Mouse (Mus musculus): ENCODE results near the gene Arid5b.

Gene Arid5b

DNA sequence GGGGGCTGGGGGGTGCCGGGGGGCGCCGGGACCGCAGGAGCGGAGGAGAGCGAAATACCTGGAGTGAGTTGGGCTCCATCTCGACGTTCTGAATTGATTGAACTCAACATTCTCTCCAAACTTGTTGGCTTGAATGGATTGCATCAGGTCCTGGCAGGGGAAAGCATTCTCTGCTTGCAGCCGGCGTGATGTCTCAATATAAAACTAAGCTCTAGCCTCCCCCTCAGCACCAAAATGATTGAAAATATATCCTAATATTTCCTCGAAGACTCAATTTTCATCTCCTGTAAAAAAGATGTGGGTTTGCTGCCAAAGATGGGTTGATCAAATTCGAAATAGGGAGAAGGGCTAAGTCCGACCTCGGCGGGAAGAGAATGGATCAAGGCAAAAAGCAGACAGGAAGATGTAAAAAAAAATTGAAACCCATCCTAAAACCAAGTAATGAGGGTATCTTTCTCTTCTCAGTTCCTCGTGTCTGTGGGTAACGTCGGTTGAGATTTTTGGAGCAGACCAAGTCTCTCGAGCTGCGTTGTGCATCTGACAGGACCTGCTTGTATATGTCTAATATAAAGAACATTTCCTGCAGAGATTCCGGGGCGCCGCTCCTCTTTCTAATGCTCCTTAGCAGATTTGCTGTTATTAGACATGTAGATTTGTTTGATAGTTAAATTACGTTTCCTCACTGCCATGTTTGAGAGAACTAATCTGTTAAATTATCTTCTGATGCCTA is at the start of gene Arid5b:
Arid5b (minus strand) TSS at position 109 of the 730 bp plus-strand sequence.
- DNase-seq (ENCODE audit: extremely low spot score) = peak; percentile 79

DNA sequence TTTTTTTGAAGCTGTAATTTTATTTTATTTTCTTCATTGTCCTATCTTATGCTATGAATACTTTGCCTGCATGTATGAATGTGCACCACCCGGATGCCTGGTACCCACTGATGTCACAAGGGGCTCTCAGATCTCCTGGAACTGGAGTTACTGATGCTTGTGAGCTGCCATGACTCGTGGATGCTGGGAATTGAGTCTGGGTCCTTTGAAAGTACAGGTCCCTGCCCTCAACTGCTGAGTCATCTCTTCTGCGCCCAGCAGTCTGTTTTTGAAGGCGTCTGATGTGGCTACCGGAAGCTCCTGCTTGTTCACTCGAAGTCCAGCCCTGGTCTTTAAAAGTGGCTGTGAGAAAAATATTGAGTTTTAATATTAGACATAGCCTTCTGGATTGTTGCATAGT is 46.8 kb upstream of the Arid5b start:
- no peak for DNase-seq (ENCODE audit: extremely low spot score)

DNA sequence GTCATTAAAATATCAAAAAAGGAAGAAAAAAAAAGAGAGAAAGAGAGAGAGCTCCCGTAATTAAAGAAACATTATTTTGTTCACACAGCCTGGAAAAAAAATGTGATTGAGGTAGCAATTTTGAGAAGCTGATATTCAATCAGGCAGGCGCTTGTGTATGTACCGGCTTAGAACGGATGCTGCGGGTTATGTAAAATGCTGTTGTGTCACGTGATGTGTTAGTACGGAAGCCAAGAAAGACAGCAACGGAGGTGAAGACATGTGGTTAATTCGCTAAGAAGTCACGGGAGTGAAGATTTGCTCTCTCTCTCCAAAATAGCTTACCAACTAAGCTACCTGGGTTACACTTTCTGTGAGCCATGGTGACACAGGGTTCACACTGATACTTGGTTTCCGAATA is 45.5 kb upstream of the Arid5b start:
- DNase-seq (ENCODE audit: extremely low spot score) = no peak

DNA sequence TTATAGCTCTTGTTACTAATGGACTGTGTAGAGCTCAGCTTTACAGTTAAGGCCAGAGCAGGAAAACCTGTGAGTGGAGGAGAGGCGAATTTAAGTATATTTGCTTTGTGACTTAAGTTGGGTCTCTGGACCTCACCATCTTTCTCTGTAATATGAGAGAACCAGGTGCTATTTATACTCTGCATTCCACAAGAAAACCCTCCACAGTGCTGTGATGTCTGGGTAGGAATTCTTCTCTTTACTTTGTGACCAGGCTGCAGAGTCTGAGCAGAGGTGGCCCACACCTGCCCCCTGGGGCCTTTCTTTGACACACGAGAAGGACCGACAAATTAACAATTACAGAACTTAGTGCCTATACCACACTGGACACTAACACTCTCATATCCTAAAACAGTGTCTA is 44.6 kb upstream of the Arid5b start:
- no peak for DNase-seq (ENCODE audit: extremely low spot score)

DNA sequence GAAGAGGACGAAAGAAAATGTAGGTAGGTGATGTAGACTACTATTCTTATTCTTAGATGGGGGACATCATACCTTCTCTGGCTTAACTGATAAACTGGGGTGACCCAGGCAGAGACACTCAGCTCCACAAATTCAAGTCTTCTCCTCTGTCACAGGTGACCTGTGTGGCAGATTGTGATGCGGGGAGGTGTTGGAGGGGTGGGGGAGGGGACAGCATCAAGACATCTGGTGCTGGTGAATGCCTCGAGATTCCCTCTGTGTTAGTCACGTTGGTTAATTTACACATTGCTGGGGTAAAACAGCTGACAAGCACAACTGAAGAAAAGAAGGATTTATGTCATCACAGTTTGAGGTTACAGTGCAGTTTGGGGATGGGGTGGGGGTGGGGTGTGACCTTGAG is 42.4 kb upstream of the Arid5b start:
- DNase-seq (ENCODE audit: extremely low spot score) = no peak

DNA sequence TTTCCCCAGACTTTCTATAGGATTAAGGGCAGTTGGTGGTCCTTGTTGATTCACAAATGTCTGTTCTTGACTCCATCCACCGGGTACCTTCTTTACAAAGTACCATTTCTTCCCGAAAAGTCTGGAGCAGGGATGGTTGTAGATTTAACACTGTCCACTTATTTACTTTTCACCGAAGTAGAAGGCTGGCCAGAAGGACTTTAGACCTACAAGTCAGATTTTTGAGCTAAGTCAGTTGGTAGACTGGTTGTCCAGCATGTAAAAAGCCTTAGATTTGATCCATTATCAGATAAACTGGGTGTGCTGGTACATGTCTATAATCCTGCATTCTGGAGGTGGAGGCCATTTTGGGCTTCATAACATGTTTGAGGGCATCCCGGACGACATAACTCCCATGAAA is 42.0 kb upstream of the Arid5b start:
- DNase-seq (ENCODE audit: extremely low spot score) = no peak

DNA sequence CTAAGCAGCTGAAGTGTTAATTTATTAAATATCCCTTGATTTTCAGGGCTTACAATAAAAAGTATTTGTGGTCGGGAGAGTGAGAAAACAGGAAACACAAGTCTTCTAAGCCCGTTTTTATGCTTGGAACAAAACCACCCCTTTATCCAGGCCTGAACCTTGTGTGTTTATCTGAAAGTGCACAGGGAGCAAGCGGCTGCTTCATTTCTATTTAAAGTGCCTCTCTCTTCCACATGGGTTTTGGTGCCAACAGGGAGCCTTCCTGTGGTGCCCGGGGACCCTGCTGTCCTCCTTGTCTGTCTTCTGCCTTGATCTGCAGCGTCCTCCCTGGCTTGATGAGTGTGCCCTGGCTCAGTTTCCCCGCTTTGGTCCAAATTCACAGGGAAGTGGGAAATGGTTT is 40.9 kb upstream of the Arid5b start:
- DNase-seq (ENCODE audit: extremely low spot score) = no peak

DNA sequence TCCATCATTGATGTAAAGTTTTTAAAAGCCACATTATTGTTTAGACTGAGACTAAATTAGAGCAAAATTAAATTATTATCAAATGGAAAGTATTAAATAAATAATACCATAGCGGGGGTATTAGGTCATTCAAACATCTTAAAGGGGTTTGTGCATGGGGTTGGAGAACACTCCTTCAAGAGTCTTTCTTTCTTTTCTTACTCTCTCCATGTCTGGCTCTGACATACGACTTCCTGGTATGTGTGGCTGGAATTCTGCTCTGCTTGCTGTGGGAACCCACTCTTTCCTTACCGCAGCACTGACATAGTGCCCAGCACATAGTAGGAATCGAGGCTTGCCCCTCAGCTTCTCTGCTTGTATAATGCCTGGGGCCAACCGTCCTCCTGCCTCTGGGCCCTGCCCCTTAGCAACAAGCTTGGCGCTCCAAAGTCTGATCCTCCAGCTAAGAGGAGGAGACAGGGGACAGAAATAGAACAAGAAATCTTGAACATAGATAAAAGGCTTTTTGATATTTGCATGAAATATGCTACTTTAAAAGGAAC is 40.0 kb upstream of the Arid5b start:
- DNase-seq (ENCODE audit: extremely low spot score) = no peak

DNA sequence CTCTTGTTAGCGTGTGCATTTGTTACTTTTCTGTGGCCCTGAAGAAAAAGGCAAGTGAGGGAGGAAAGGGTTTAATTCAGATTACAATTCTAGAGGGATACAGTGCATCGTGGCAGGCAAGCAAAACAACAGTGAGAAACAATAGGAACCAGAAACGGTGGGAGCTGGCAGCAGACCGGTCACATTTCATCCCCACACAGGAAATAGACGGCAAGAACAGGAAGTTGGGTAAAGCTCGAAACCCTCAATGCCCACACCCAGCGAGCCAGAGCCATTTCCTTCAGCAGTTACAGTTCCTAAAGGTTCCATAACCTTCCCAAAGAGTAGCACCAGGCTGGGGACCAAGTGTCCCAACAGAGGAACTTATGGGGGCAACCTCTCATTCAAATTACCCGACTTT is 34.2 kb upstream of the Arid5b start:
- DNase-seq (ENCODE audit: extremely low spot score) = no peak

DNA sequence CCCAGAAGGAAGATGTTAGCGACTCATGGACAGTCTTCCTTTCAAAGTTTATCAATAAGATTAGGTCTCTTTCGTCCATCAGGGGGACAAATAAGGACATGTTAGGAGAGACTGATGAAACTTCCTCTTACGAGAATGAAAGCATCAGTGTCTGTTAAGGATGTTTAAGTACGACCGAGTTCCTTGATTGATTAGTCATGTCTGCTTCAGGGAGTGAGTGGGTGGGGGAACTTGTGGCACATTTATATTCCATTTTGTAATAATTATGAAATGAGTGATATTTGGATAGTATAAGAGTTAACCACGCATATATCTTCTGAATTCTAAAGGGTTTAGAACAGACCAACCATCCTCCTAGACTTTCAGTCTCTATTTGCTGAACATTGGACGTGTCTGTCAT is 22.5 kb upstream of the Arid5b start:
- DNase-seq (ENCODE audit: extremely low spot score) = no peak

DNA sequence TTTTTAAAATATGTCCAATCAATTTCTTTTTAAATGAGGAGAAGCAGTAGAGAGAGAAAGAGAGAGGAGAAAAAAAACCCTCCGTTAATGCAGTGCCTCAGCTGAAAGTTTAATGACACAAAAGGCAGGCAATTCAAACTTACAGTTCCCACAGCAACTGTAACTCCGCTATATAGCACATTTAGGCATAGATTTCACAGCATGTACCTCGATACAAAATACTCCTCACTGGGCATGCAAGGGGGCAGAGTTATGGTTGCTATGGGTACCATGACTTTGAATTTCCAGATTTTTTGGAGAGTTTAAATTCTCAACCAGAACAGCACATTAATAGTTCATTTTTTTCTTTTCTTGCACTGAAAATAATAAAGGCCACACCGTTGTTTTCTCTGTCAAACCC is 10.9 kb upstream of the Arid5b start:
- DNase-seq (ENCODE audit: extremely low spot score) = no peak

DNA sequence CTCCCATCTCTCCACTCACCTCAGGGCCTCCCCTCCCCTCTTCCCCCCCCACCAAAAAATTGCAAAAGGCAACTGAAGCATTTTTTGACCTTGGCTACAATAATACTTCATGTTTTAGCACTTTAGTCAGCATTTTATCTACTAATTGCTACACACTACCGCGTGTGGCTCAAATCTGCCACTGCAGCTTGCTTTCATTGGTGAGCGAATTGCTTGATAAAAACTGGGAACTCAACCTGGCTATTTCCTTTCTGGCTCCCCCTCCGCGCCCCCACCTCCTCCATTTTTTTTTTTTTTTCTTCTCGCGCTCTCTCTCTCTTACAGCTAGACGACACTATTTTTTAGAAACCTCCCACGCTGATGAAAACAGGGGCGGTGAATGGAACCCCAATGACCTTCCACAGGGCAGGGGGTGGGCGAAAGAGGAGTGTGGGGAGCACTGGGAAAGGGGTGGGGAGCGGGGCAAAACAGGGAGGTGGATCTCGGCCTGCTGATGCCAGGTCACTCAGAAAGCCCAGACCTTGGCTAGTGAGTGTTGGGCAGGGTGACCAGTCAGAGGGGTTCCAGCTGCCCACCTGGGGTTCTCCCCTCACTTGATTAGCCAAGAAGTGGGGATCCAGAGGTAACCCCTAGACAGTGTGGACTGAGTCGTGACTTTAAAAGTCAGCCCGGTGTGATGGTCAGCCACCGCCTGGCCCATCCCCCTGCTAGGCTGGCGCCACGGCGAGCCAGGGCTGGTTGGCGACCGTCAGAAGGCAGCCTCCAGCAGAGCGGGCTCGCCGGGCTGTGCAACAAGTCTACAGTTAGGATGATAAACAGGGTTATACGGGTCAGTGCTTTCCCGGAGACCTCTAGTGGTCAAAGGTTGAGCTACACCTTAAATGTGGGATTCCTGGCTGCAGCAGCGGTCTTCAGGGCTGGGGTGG is 4.2 kb upstream of the Arid5b start:
- peak; percentile 90 for DNase-seq (ENCODE audit: extremely low spot score)

DNA sequence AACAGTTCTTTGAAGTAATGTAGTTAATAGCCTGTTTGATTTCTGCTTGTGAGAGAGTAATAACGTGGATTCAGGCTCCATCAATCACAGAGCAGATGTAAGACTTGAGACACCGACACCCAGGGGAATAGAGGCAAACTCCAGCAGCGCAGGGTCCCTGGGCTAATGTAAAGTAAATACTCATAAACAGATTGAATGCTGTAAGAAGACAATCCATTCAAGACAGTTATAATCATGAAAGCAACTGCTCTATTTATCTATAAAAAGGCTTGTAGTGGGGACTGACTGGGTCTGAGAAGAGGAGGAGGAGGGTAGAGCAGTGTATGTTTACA is 3.2 kb upstream of the Arid5b start:
- peak; percentile 8 for DNase-seq (ENCODE audit: extremely low spot score)

DNA sequence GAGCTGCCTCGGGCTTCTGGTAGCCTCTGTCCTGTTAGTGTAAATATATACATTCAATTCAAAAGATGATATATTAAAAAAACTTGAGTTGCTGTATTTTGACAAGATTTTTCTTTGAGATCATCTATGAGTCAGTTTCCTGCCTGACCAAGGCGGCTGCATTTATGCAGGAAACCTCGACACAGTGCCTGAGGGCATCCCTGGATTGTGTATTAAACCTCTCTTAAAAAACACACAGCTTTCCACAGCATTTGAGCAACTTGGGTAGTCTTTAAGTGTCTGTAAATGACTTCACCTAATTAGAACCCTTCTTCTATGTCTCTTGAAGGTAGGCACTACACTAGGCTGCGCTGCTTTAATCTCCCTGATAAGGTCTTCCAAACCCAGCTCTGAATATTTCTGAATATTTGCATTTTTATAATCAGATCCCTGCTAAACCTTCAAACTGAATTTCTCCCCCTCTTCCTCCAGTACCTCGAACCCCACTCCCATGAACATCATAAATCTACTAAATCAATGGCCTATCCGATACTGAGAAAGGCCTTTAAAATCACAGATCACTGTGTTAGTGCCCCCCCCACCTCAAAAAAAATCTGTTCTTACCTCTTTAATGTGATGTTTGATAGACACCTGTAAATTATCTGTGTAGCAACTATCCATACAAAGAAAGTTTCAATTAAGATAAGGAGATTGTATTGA is 2.7 kb upstream of the Arid5b start:
- DNase-seq (ENCODE audit: extremely low spot score) = peak; percentile 3

DNA sequence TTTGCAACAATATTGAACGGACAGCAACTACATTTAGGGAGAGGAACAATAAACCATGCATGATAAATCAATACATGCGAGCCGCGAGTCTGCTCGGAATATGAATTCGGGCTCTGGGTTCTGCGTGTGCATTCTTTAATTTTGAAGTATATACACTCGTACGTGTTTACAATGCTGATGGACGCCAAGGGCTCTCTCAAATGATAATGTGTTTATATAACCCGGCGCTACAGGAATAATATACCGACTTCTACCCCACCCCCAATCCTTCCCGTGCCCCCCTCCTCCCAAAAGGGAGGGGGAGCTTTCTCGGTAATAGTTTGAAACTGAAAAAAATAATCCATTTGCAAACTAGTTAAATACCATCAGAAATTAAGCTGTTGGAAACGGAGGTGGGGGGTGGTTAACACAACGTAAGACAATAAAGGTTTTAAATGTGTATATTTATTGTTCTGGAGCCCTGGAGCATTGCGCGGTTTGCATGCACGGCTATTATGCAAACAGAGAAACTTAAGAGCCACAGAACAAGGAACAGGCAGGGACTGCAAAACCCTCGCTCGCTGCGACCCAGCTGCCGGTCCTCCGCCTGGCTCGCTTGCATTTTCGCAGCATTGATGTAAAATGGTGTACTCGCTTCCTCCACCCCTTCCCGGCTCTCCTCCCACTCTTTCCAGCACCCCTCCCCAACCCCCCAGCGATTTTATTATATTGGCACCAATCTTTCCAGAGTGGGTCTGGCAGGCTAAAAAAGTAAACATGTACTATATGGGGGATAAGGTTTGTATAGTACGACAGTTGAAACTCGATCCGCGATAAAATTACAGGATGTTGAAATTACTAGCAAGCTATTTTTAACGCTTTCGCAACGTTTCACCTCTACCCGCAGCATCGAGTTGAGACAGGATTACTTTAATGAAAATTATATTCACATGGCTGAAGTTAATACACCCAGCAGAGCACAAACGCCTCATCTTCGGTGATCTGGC is 1.3 kb upstream of the Arid5b start:
- peak; percentile 68 for DNase-seq (ENCODE audit: extremely low spot score)

DNA sequence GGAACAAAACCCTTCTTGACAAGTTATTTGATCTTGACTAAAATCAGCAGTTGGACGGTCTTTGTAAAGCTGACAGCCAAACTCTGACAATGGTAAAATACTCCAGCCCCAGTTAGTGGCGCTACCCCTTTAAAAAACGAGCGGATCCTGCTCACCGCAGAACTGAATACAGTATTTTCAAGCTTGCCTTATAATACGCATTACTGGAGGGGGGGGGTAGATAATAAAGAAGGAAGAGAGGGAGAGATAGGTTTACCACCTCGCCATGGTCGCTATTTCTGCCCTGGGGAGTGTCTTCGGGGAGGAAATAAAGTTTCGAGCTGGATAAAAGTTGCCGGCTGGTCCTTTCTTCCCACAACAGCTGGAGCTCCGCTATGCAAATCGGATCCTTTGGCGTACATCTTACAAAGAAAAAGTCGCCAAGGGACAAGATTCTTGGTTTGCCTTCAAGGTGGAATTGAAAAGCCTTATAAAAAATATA is 829 bp downstream of the Arid5b start:
- peak; percentile 56 for DNase-seq (ENCODE audit: extremely low spot score)

DNA sequence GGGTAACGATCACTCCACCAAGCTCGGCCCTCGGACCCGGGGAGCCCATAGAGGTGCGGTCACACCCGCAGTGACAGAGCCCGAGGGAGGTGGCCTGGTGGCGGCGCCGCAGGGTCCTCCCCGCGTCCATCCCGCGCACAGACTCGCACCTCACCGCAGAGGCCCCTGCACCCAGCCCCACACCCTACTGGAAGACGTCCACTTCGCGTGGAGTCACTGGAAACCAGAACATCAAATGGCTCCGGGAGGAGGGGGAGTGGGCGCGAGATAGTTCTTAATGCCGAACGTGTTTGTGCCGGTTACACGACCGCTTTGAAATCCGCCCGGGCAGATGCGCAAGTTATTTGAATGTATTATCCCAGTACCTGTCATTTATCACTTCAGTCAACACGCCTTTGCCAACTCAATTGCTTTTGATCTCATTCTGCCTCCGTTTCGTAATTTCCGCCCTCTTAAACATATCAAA is 1.5 kb downstream of the Arid5b start:
- DNase-seq (ENCODE audit: extremely low spot score) = no peak

DNA sequence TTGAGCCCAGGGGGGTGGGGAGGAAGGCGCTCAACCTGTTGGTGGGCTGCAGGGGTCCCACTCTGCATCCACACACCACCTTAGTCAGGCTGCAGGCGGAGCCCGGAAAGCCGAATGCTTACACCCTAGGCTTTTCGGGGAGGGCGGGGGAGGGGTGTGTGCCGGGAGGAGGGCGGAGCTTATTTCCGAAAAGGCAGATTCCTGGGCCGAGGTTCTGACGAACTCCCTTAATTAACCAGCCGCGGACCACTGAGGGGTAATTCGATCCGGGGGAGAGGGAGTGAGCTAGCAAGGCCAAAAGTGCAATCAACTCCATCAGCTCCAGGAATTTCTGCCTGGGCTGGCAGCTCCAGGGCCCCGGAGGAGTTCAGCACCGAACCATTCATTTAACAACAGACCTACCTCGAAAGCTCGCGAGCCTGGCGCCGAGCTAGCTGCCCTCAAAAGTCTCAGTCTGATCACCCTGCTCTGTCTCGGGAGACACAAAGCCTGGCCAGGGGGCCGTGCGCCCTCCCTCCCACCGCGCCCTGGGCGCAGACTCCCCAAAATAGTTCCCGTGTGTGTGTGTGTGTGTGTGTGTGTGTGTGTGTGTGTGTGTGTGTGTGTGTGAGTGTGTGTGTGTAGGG is 2.1 kb downstream of the Arid5b start:
- DNase-seq (ENCODE audit: extremely low spot score) = peak; percentile 88

DNA sequence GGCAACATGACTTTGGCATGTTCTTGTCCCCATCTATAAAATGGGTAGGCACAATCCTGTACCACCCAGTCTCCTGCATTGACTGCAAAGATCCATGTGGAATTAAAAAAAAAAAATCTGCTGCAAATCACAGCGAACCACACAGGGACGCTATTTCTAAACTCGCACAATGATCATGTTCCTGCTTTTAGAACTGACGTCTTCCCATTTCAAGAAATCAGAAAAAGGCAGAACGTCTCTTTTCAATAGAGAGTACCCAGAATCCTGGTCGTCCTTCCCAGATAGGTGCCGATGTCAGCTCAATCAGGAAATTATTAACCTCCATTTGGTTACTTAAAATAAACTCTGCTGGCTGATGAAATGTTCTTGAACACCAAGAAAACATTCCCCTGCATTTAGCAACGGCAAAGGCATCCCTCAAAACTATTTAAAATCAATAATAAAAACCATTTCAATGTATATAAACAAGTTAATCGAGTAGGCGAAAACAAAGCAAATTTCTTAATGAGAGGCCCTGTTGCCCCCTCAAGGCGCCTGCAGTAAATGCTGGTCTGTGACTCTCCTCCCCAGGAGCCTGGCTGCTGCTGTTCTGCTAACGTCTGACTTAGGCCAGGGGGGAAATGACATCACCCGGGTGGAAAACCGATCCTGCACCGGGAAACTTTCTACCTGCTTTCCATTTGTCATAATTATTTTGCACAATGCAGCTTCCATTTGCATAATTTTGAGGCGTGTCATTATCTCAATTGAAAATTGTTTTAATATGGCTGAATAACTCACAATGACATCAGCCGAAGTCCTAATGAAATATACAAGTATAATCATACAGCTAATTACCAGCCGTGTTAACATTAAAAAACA is 3.4 kb downstream of the Arid5b start:
- DNase-seq (ENCODE audit: extremely low spot score) = peak; percentile 27
